Mouse (Mus musculus): ENCODE measurements around the gene Actr1a. TPM values are rescaled to one million over a fixed set of nuclear protein-coding genes. Genes with fewer than 3 reads are reported as not detected.

Actr1a gene
- polyA plus RNA-seq, 1 experiment from 2014 or later: 72.9 TPM

DNA sequence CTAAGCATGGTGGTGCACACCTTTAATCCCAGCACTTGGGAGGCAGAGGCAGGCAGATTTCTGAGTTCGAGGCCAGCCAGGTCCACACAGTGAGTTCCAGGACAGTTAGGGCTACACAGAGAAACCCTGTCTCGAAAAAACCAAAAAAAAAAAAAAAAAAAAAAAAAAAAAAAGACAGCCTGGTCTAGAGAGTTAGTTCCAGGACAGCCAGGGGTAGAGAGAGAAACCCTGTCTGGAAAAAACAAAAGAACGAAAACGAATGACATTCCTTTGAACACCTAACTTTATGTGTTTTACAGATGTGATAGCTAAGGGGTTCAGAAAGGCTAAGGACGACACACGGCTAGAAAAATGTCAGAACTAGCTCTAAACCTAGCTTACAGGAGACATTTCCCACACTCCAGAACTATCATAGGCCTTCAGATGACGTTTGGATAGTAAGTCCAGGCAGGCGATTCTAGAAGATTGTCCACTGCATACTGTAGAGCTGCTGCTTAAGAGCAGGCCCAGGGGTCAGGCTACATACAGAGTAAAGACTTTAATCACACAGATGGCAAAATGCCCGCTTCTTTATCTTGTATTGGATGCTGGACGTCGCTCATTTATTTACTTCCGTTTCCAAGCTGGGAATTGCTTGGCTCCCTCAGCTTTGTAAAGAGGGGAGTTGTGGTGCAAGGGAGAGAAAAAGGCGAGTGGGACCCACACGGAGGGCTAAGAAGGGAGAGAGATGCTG is 47.4 kb downstream of the Actr1a start:
- ATAC-seq: no peak
- Histone ChIP-seq H3K4me2 (peak overlapping the region; percentile 97), H3K27me3 (replicated peaks) (peaks cover 47% of the 10 kb centered on the region), H3K36me3 (no peaks in the 10 kb centered on the region), H3K9ac (peak overlapping the region; percentile 73), H3K27ac (peak overlapping the region; percentile 63; the same call in 1 of the 2 replicates), H3K9me3 (replicated peaks) (no peaks in the 10 kb centered on the region), H3K4me3 (peak overlapping the region; percentile 71), H3K4me1 (peaks cover 63% of the 10 kb centered on the region)
- 28% methylated on average over 14 of the region's 14 CpGs for WGBS (ENCODE audit: insufficient replicate concordance)

DNA sequence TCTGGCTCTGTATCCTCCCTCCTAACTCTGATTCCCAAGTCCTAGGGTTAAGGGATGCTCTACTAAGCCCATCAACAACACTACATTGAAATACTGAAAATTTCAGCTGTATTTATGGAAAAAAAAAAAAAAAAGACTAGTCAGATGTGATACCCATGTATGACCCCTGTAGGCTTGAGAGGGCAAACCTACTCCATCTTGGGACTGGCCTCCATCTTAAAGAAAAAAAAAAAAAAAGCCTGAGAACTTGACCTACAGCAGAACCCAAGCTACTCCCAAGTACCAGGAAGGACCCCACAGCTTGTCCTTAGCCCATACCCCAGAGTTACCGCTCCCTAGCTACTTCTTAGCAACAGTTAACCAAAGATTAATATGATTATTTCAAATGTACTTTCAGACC is 48.4 kb downstream of the Actr1a start:
- Histone ChIP-seq H3K9ac (no peak overlapping the region), H3K4me3 (no peak overlapping the region), H3K9me3 (replicated peaks) (no peaks in the 10 kb centered on the region), H3K4me1 (peaks cover 58% of the 10 kb centered on the region), H3K36me3 (no peaks in the 10 kb centered on the region), H3K27me3 (replicated peaks) (peaks cover 47% of the 10 kb centered on the region), H3K4me2 (no peak overlapping the region), H3K27ac (no peak overlapping the region)
- ATAC-seq: no peak
- 86% methylated on average over 1 of the region's 1 CpGs for WGBS (ENCODE audit: insufficient replicate concordance)

DNA sequence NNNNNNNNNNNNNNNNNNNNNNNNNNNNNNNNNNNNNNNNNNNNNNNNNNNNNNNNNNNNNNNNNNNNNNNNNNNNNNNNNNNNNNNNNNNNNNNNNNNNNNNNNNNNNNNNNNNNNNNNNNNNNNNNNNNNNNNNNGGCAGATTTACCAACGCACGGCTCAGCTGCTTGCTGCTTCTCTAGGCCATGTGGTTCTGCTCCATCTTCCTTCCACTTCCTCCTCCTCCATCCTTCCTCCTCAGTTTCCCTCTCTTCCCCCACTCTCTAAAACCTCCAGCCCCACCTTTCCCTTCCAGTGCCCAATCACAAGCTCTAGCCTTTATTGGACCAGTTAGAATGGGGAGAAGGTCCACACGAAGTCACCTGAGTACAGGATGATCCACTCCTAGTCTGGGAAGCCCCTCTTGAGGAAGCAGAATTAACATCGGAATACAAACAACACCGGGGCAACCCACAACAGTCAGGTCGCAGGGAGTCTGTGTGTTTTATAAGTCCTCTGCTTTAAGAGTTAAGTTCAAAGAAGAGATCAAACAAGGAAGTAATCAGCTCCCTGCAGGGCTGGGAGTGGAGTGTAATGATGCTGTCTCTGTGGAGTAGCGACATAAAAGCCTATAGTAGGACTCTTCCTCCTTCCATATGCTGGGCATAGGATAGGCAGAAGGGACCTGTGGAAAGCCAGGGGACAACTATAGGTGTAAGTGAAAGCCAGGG is 50.7 kb downstream of the Actr1a start:
- H3K9ac ChIP-seq: no peak overlapping the region
- no peak overlapping the region for H3K4me3 ChIP-seq
- H3K36me3 ChIP-seq: no peaks in the 10 kb centered on the region
- ATAC-seq: no peak
- peaks cover 31% of the 10 kb centered on the region for H3K27me3 ChIP-seq (replicated peaks)
- no peak overlapping the region for H3K27ac ChIP-seq
- H3K9me3 ChIP-seq (replicated peaks): no peaks in the 10 kb centered on the region
- H3K4me2 ChIP-seq: no peak overlapping the region
- WGBS (ENCODE audit: insufficient replicate concordance): 31% methylated on average over 7 of the region's 7 CpGs
- peaks cover 65% of the 10 kb centered on the region for H3K4me1 ChIP-seq

DNA sequence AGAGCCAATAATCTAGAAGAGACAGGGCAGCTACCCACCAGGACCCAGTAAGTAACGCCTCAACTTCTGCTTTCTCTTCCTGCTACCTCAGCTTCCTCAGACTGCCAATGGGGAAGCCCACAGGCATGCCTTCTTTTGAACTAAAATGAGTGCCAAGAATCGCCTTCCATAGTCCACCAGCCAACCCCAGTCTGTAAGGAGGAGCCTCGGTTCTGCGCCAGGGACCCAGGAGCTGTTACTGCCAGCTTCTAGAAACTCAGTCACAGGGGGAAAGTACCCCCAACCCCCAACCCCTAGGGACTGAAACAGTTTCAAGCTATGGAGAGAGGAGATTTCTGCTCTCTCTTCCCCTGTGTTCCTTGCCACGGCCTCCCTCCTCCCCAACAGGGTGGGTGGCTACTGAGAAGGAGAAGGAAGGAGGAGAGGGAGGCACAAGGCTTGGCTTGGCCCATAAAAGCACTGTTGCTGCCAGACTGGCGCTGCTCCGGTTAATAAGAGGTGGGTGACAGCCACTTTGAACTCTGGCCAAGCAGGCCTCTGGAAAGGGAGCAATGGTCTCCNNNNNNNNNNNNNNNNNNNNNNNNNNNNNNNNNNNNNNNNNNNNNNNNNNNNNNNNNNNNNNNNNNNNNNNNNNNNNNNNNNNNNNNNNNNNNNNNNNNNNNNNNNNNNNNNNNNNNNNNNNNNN is 56.1 kb downstream of the Actr1a start:
- Histone ChIP-seq H3K4me1 (peaks cover 48% of the 10 kb centered on the region), H3K9ac (peak overlapping the region; percentile 27; the same call in 1 of the 2 replicates), H3K27me3 (replicated peaks) (peaks cover 9% of the 10 kb centered on the region), H3K4me3 (peak overlapping the region; percentile 66), H3K27ac (peak overlapping the region; percentile 72), H3K4me2 (peak overlapping the region; percentile 87), H3K9me3 (replicated peaks) (no peaks in the 10 kb centered on the region), H3K36me3 (no peaks in the 10 kb centered on the region; the same call in 1 of the 2 replicates)
- no peak for ATAC-seq
- WGBS (ENCODE audit: insufficient replicate concordance): 48% methylated on average over 7 of the region's 7 CpGs

DNA sequence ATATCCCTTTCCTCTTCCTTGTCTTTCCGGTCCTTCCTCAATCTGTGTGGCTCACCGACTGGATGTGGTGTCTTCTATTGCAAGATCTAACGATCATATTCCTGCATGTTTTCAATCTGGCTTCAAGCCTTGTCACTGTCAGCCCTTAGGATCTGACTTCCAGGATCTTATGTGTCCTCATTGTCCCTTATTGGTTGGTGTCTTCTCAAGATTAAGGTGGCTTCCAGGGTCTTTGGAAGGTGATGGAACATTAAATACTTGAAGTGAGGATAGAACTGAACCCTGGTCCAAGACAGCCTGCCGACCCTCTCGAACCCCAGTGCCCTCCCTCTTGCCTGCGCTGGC is 56.6 kb downstream of the Actr1a start:
- H3K4me3 ChIP-seq: peak overlapping the region; percentile 66
- peak overlapping the region; percentile 87 for H3K4me2 ChIP-seq
- H3K27me3 ChIP-seq (replicated peaks): peaks cover 9% of the 10 kb centered on the region
- H3K9me3 ChIP-seq (replicated peaks): no peaks in the 10 kb centered on the region
- H3K4me1 ChIP-seq: peaks cover 43% of the 10 kb centered on the region
- H3K9ac ChIP-seq: peak overlapping the region; percentile 27; the same call in 1 of the 2 replicates
- no peak; the same call in none of the 2 replicates for ATAC-seq
- WGBS (ENCODE audit: insufficient replicate concordance): 15% methylated on average over 6 of the region's 6 CpGs
- no peaks in the 10 kb centered on the region; the same call in 1 of the 2 replicates for H3K36me3 ChIP-seq
- peak overlapping the region; percentile 72 for H3K27ac ChIP-seq

DNA sequence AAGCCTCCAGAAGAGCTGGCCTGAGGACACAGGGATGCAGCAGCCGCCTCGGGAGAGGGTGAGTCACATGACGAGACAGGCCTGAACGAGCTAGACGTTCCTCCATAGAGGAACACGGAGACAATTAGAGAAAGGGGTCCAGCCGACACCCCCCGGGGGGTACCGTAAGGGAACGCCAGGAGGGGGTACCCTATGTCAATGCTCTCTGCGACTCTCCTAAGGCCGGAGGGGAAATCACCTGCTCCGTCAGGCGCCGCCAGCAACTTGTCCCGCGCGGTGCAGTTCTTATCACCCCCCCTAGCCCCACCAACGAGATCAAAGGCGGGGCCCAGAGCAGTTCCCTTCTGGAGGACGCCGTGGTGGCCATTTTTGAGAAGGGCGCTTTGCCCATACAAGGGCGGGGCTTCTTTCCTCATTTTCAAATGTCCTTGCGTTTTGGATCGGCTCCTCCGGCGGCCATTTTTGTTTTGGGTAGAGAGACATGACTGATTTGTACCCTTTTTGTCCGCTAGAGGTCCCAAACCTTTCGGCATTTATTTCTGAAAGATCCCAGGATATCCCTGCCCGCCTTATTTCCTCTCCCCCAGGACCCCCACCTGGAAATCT is 57.1 kb downstream of the Actr1a start, which contains the start of gene Cuedc2:
Gene Cuedc2, minus strand, starts transcription at position 372 of the 606 bp plus-strand sequence.
- peak; percentile 86 for ATAC-seq
- Histone ChIP-seq H3K4me3 (peak within 1 kb of the TSS; percentile 66), H3K27ac (peak within 1 kb of the TSS; percentile 72), H3K36me3 (no peaks in the 10 kb centered on the region; the same call in 1 of the 2 replicates), H3K9me3 (replicated peaks) (no peaks in the 10 kb centered on the region), H3K4me2 (peak within 1 kb of the TSS; percentile 87), H3K4me1 (peaks cover 38% of the 10 kb centered on the region), H3K9ac (peak within 1 kb of the TSS; percentile 82), H3K27me3 (replicated peaks) (peaks cover 9% of the 10 kb centered on the region)
- under 1% methylated on average over 31 of the region's 31 CpGs for WGBS (ENCODE audit: insufficient replicate concordance)

DNA sequence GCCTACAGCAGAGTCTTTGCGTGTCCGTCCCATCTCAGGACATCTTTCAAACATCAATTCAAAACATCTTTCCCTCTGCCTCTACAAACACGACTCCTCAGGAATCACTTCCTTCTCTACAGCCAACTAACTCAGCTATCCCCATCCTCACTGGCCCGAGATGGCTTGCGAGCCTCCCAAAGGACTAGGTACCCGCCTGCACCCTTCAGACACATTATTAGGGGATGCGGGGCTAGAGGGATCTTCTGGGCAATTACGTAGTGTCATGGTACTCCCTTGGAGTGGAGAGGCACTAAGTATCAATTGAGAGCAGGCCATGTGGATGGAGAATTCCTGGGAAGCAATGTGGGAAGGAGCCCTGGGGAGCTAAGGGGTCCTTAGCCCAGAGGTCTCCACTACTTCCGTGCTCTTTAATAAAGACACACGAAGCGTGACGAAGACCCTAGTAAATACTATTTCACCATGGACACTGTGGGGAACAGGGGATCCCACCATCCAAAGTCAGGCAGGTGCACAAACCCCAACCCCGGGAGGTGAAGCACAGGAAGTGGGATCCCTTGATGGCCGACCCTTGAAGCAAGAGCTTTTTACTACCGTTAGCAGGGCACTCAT is 57.7 kb downstream of the Actr1a start:
- H3K4me1 ChIP-seq: peaks cover 33% of the 10 kb centered on the region
- peaks cover 6% of the 10 kb centered on the region for H3K27me3 ChIP-seq (replicated peaks)
- peak overlapping the region; percentile 66 for H3K4me3 ChIP-seq
- peak overlapping the region; percentile 82 for H3K9ac ChIP-seq
- H3K36me3 ChIP-seq: no peaks in the 10 kb centered on the region; the same call in 1 of the 2 replicates
- ATAC-seq: no peak
- WGBS (ENCODE audit: insufficient replicate concordance): 34% methylated on average over 15 of the region's 15 CpGs
- peak overlapping the region; percentile 57 for H3K27ac ChIP-seq
- H3K4me2 ChIP-seq: peak overlapping the region; percentile 87
- H3K9me3 ChIP-seq (replicated peaks): no peaks in the 10 kb centered on the region

DNA sequence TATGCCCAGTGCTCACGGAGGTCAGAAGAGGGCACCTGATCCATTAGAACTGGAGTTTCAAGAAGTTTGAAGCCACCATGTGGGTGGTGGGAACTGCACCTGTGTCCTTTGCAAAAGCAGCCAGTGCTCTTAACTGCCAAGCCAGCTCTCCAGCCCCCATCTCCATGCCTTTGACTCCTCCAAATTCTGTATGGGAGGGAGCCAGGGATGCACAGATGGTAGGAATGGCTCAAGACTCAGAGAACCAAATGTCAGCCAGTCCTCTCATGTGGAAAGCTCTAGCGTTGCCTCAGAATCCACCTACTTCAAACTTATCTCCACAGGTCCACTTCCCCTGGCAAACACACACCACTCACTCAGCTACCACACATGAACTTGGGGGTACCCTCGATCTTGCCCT is 61.6 kb downstream of the Actr1a start:
- no peaks in the 10 kb centered on the region for H3K9me3 ChIP-seq (replicated peaks)
- H3K4me3 ChIP-seq: no peak overlapping the region
- peaks cover 27% of the 10 kb centered on the region for H3K36me3 ChIP-seq
- H3K27ac ChIP-seq: no peak overlapping the region
- H3K4me1 ChIP-seq: peaks cover 33% of the 10 kb centered on the region
- 72% methylated on average over 3 of the region's 3 CpGs for WGBS (ENCODE audit: insufficient replicate concordance)
- no peak overlapping the region for H3K9ac ChIP-seq
- H3K4me2 ChIP-seq: no peak overlapping the region
- ATAC-seq: no peak
- 0 out of 2 replicates have a peak, but pooled peaks cover 5% of the 10 kb centered on the region for H3K27me3 ChIP-seq (replicated peaks)

DNA sequence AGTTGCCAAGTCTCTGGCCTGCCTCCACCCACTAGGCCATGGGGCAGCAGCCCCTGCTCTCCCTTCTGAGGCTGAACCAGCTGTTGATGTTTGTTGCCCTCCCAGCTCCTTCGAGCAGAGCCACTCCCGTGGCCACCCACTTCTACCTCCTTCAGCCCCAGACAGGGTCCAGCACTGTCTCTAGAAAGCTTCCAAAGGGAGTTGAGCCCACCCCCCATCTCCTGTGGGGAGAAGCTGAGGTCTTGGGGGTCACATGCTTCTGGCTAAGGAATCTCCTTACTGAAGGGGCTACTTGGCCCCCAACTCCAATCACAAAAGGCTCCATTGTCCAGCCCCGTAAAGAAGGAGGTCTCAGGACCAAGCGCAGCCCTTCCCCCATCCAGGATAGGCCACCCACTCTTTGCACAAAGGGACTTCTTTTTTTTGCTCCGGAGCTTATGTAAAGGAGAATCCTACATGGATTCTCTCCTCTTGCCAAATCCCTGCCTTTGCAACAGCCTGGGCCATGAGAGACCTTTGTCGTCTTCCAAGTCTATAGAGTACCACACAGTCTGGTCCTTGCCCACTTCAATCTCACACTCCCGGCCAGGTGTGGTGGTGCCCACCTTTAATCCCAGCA is 62.7 kb downstream of the Actr1a start:
- Histone ChIP-seq H3K4me2 (no peak overlapping the region), H3K9me3 (replicated peaks) (no peaks in the 10 kb centered on the region), H3K4me1 (peaks cover 33% of the 10 kb centered on the region), H3K36me3 (peaks cover 27% of the 10 kb centered on the region), H3K9ac (no peak overlapping the region), H3K4me3 (no peak overlapping the region), H3K27me3 (replicated peaks) (0 out of 2 replicates have a peak, but pooled peaks cover 7% of the 10 kb centered on the region), H3K27ac (no peak overlapping the region)
- 71% methylated on average over 7 of the region's 7 CpGs for WGBS (ENCODE audit: insufficient replicate concordance)
- ATAC-seq: no peak

DNA sequence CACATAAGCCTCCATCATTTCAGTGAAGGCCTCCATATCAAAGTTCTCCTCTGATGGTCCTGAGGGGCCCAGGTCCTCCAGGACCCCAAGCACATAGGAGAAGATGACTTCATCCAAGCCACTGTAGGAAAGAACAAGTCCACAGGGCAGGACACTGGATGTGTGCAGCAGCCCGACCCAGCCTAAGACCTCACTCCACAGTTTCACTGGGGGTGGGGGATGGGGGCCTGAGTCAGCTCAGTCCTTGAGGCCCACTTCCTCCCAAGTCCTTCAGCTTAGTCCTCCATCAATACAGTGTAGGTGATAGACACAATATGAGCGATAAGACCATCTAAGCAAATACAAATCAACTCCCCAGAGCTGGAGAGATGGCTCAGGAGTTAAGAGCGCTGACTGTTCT is 63.6 kb downstream of the Actr1a start:
- no peak for ATAC-seq
- Histone ChIP-seq H3K4me3 (no peak overlapping the region), H3K9me3 (replicated peaks) (no peaks in the 10 kb centered on the region), H3K36me3 (peaks cover 27% of the 10 kb centered on the region), H3K4me2 (no peak overlapping the region), H3K27me3 (replicated peaks) (peaks cover 15% of the 10 kb centered on the region), H3K27ac (no peak overlapping the region), H3K4me1 (peaks cover 34% of the 10 kb centered on the region), H3K9ac (no peak overlapping the region)
- WGBS (ENCODE audit: insufficient replicate concordance): 64% methylated on average over 3 of the region's 3 CpGs

DNA sequence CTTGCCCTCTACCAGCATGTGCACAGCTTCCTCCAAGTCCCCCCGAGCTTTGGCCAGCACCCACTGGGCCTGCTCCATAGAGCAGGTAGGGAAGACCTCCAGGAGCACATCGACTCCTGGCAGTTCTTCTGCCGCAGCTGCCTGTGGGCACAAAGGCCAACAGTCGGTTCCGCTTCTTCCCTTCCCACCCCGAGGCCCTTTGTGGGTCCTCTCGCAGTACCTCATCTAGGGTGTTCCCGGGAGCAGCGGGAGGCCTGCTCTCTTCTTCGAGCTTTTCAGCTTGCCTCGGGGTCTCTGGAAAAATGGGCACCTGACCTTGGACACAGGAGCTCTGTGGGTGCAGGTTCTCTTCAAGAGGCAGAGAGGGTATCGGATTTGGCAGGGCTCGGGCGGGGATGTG is 64.2 kb downstream of the Actr1a start:
- no peaks in the 10 kb centered on the region for H3K9me3 ChIP-seq (replicated peaks)
- WGBS (ENCODE audit: insufficient replicate concordance): 83% methylated on average over 14 of the region's 14 CpGs
- peaks cover 40% of the 10 kb centered on the region for H3K4me1 ChIP-seq
- H3K36me3 ChIP-seq: peaks cover 27% of the 10 kb centered on the region
- ATAC-seq: no peak
- no peak overlapping the region for H3K4me3 ChIP-seq
- peaks cover 21% of the 10 kb centered on the region for H3K27me3 ChIP-seq (replicated peaks)
- H3K9ac ChIP-seq: no peak overlapping the region
- no peak overlapping the region for H3K27ac ChIP-seq
- no peak overlapping the region for H3K4me2 ChIP-seq

Measured in liver, embryonic 12.5 days (tissue).